Mouse (Mus musculus) erythroblast, embryonic 14.5 days (primary cell): ENCODE measurements around the gene Sort1. TPM values are rescaled to one million over a fixed set of nuclear protein-coding genes. Genes with fewer than 3 reads are reported as not detected.

Experiments
- H3K27me3 ChIP-seq: 2 replicates; pipeline ENCODE4 v1.6.1; 2012; ENCODE audit warnings: inconsistent platforms; ENCODE audit not compliant: control insufficient read depth
- H3K36me3 ChIP-seq: 2 replicates; pipeline ENCODE4 v1.6.1; 2012; ENCODE audit warnings: mild to moderate bottlenecking, inconsistent platforms; ENCODE audit not compliant: control insufficient read depth
- H3K4me1 ChIP-seq: 2 replicates; pipeline ENCODE4 v1.6.1; 2012; ENCODE audit warnings: inconsistent platforms; ENCODE audit not compliant: control insufficient read depth
- H3K4me3 ChIP-seq: replicated peaks from 2 replicates; pipeline ENCODE3; 2012; ENCODE audit warnings: moderate library complexity, mild to moderate bottlenecking, inconsistent platforms
- H3K9me3 ChIP-seq: 2 replicates; pipeline ENCODE4 v1.6.1; 2012; ENCODE audit warnings: low read length, inconsistent platforms, mixed read lengths; ENCODE audit not compliant: control insufficient read depth
- GATA1 ChIP-seq: IDR thresholded peaks from 2 replicates; pipeline ENCODE4 v1.6.1; 2012; ENCODE audit warnings: low read length, inconsistent platforms, mixed read lengths
- TAL1 ChIP-seq: IDR thresholded peaks from 3 replicates; pipeline ENCODE4 v1.6.1; 2012; ENCODE audit warnings: low read length, inconsistent platforms, mixed read lengths
- polyA plus RNA-seq: library from polyadenylated mRNA; stranded (reverse); fragments of >175 nt; gene quantifications from 2 replicates; pipeline ENCODE4 v1.2.3, GENCODE M21; 2012

Gene Sort1
- polyA plus RNA-seq, 1 experiment = 0.01 TPM

DNA sequence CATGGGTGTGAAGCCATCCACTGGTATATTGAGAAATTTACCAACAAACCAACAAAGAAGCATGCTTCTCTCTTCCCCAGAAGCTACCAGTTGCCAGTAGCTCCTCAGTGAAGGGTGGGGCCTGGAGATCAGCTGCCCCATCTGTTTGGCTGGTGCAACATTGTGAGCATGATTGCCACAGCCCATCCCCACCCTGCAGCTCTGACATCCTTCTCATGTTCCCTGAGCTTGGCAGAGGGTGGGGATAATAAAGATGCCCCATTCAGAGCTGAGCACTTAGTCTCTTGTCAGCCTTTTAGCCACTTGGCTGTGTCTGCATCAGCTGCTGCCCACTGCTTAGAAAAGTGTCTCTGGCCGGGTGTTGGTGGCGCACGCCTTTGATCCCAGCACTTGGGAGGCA is 39.1 kb downstream of the Sort1 start:
- Histone ChIP-seq H3K27me3 (no peaks in the 10 kb centered on the region), H3K4me3 (no peak overlapping the region), H3K4me1 (peaks cover 18% of the 10 kb centered on the region), H3K9me3 (no peaks in the 10 kb centered on the region), H3K36me3 (no peaks in the 10 kb centered on the region)
- TF ChIP-seq TAL1 = no peak
- no peak for TF ChIP-seq GATA1

DNA sequence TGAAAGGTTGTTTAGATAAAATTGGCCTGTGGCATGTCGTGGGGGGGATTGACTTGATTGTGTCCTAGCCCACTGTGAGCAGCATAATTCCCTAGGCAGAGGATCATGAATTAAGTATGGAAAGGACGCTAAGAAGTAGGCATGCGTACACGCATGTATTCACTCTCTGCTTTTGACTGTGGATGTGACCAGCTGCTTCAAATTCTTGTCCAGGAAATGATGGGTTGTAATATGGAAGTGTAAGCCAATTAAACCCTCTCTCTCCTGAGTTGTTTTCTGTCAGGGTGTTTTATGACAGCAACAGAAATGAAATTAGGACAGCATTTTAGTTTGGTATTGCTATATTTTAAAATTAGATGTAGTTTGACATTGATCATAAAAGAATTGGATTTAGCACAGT is 41.0 kb downstream of the Sort1 start:
- no peak for TF ChIP-seq GATA1
- TF ChIP-seq TAL1 = no peak
- no peaks in the 10 kb centered on the region for H3K9me3 ChIP-seq
- H3K36me3 ChIP-seq = no peaks in the 10 kb centered on the region
- peaks cover 18% of the 10 kb centered on the region for H3K4me1 ChIP-seq
- no peak overlapping the region for H3K4me3 ChIP-seq
- no peaks in the 10 kb centered on the region for H3K27me3 ChIP-seq

DNA sequence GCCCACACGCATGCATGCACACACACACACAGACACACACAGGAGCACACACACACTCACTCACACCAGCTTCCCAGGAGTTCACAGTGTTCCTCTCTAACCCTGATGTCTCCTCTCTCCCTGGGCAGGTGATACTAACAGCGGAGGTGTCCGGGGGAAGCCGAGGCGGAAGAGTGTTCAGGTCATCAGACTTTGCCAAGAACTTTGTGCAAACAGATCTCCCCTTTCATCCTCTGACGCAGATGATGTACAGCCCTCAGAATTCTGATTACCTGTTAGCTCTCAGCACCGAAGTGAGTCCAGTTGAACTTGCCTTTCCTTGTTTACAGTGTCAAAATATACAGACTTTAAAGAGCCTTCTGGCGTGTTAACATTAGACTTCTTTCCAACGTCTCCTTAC is 41.6 kb downstream of the Sort1 start:
- no peaks in the 10 kb centered on the region for H3K9me3 ChIP-seq
- H3K4me3 ChIP-seq = no peak overlapping the region
- H3K36me3 ChIP-seq = no peaks in the 10 kb centered on the region
- peaks cover 18% of the 10 kb centered on the region for H3K4me1 ChIP-seq
- TF ChIP-seq TAL1 = no peak
- TF ChIP-seq GATA1 = no peak
- no peaks in the 10 kb centered on the region for H3K27me3 ChIP-seq

DNA sequence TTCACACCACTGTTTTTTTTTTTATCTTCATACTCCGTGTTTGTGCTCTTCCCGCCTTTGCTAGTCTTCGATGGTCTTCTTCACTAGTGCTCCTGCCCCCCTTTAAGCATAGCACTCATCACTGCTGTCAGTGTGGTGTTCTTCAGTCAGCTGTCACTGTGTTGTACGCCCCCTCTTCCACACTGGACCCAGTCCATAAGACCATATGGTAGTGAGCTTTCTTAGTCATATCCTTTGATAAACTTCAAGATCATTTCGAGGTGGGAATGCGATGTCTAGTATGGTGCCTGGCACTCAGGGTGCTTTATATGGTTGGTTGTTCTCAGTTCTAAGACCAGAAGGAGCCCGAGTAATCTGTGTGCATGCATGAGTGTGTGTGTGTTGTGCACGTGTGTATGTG is 43.4 kb downstream of the Sort1 start:
- Histone ChIP-seq H3K36me3 (no peaks in the 10 kb centered on the region; the same call in 1 of the 2 replicates), H3K4me3 (no peak overlapping the region), H3K4me1 (peaks cover 9% of the 10 kb centered on the region), H3K9me3 (no peaks in the 10 kb centered on the region), H3K27me3 (no peaks in the 10 kb centered on the region)
- no peak for TF ChIP-seq TAL1
- TF ChIP-seq GATA1 = no peak

DNA sequence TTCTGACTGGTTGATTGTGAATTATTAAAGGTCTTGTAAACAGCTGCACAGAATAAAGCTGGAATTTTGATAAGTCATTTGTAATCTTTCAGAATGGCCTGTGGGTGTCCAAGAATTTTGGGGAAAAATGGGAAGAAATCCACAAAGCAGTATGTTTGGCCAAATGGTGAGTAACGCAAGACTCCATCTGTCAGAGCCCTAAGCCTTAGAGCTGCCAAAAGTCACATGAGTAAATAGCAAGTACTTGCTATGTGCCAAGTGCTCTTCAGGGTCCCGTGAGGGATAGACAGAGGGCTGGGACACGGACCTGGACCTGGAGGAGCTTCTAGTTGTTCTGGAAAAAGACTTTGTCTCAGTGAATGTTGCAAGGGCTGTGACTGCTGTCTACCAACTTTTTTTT is 44.0 kb downstream of the Sort1 start:
- Histone ChIP-seq H3K27me3 (no peaks in the 10 kb centered on the region), H3K4me1 (peaks cover 5% of the 10 kb centered on the region), H3K9me3 (no peaks in the 10 kb centered on the region), H3K36me3 (no peaks in the 10 kb centered on the region; the same call in 1 of the 2 replicates), H3K4me3 (no peak overlapping the region)
- TF ChIP-seq GATA1 (no peak), TAL1 (no peak)

DNA sequence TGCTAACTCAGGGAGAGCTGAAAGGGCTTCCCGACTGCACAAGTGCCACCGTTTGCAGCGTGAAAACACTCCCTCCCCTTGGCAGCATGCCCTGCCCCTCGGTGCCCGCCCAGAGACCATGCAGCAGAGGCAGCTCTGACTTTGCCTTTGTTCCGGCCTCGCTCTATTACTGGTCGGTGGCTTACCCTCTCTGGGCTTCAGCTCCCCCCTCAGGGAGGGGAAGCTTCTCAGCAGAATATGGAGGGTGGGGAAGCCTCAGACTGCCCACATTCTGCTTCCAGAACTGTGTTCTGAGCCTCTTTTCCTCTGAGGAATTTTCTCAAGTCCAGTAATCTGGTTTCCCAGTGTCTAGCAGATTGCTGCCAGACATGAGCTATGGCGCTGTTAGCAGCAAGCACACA is 44.6 kb downstream of the Sort1 start:
- H3K4me3 ChIP-seq = no peak overlapping the region
- no peaks in the 10 kb centered on the region; the same call in 1 of the 2 replicates for H3K36me3 ChIP-seq
- peaks cover 3% of the 10 kb centered on the region; the same call in 1 of the 2 replicates for H3K4me1 ChIP-seq
- no peaks in the 10 kb centered on the region for H3K27me3 ChIP-seq
- no peak for TF ChIP-seq GATA1
- no peak for TF ChIP-seq TAL1
- H3K9me3 ChIP-seq = no peaks in the 10 kb centered on the region

DNA sequence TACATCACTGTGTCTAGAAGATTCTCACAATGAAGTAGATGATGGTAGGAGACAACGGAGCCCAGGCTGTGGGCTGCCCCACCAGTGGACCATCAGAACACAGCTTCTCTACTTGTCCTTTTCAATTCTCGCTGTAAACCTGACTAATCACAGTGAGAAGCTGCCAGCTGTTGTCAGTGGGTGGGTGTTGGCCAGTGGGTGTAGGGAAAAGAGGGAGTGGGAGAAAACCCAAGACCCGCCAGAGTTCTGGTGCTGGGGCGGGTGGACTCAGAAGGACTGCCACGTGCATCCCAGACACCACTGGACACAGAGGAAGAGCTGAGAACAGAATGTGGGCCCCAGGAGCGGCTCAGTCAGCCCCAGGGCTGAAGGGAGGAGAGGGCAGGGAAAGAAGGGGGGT is 46.9 kb downstream of the Sort1 start:
- Histone ChIP-seq H3K9me3 (peaks cover 2% of the 10 kb centered on the region; the same call in 1 of the 2 replicates), H3K4me3 (no peak overlapping the region), H3K27me3 (no peaks in the 10 kb centered on the region), H3K4me1 (no peaks in the 10 kb centered on the region), H3K36me3 (peaks cover 4% of the 10 kb centered on the region; the same call in 1 of the 2 replicates)
- TF ChIP-seq TAL1 (no peak), GATA1 (no peak)

DNA sequence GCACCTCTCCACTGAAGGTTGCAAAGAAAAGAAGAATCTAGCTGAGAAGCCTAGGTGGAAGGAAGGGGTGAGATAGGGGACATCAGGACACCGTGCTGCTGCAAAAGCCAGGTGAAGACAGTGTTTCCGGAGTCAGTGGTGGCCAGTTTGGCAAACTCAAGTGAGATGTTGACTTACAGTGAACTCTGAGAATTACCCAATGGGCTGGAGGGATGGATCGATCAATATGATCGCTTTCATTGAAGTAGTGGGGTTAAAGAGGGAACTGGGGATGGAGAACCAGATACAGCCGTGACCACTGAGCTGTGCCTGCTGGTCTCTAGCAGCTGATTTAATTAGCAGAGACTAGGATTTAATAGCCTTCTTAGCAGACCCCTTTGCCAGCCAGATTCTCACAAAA is 53.0 kb downstream of the Sort1 start:
- no peak overlapping the region for H3K4me3 ChIP-seq
- no peaks in the 10 kb centered on the region for H3K27me3 ChIP-seq
- peaks cover 2% of the 10 kb centered on the region; the same call in 1 of the 2 replicates for H3K9me3 ChIP-seq
- H3K36me3 ChIP-seq = peaks cover 6% of the 10 kb centered on the region; the same call in 1 of the 2 replicates
- H3K4me1 ChIP-seq = no peaks in the 10 kb centered on the region
- TF ChIP-seq GATA1 (no peak), TAL1 (no peak)

DNA sequence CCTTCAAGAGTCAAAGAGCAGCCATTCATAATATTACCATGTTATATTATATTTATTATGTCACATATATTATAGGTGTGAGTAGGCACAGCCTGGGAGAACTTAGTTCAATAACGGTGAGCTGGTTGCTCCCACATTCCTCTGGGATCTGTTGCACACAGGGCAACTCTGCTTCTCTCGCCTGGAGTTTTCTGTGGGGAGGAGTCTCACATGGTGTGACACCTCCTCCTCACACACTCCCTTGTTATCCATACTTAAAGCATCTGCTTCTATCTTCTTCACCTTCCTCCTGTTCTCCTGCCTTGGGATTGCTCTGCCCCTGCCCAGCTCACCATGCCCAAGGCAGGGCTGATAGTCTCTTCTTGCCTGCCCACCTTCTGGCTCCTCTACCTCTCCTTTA is 57.2 kb downstream of the Sort1 start:
- TF ChIP-seq TAL1 (no peak), GATA1 (no peak)
- peaks cover 2% of the 10 kb centered on the region; the same call in 1 of the 2 replicates for H3K36me3 ChIP-seq
- H3K4me3 ChIP-seq = no peak overlapping the region

DNA sequence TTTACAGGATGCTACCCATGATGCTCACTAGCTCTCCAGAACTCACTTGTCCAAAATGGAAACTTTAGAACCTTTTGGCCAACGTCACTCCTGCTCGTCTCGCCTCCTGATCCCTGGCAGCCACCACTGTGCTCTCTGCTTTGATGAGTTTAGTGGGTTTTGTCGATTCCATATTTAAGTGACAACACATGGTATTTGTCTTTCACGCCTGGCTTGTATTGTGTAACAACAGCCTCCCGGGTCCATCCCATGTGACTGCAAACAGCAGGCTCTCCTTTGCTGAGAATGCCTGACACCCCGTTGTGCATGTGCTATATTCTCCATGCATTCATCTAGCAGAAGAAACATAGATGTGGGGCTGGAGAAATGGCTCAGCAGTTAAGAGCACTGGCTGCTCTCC is 58.3 kb downstream of the Sort1 start:
- Histone ChIP-seq H3K4me1 (no peaks in the 10 kb centered on the region), H3K27me3 (no peaks in the 10 kb centered on the region), H3K9me3 (no peaks in the 10 kb centered on the region), H3K36me3 (peaks cover 2% of the 10 kb centered on the region; the same call in 1 of the 2 replicates), H3K4me3 (no peak overlapping the region)
- TF ChIP-seq GATA1 = no peak
- TF ChIP-seq TAL1 = no peak

More for the DNA sequence above, 57.2 kb downstream of the Sort1 start:
- no peaks in the 10 kb centered on the region for H3K4me1 ChIP-seq
- H3K9me3 ChIP-seq = no peaks in the 10 kb centered on the region
- no peaks in the 10 kb centered on the region for H3K27me3 ChIP-seq
